Comparison of ENCODE assay signal across 1 mouse cellular context in genomic region chr4:45688233-45688632, GRCm38 (mm10).
A peak's percentile ranks its signal among the peaks of the same experiment; 100 is the strongest.
TF ChIP-seq lines count a peak whose summit lies in the region.

No protein-coding gene starts in this region.

TF ChIP-seq in CH12.LX, 34 proteins besides CTCF, POLR2A, EP300 and RAD21 (continued from another document):
- TF ChIP-seq SMC3 (IDR thresholded peaks at IDR 0.05; ENCODE audit: low read depth, low read length) (no peak), MAX (IDR thresholded peaks at IDR 0.05; ENCODE audit: low read length) (no peak), CHD2 (IDR thresholded peaks at IDR 0.05; ENCODE audit: low read length) (no peak), PAX5 (IDR thresholded peaks at IDR 0.05; ENCODE audit: low read length) (no peak), USF1 (IDR thresholded peaks at IDR 0.05; ENCODE audit: low read depth, low read length) (no peak), RCOR1 (conservative IDR thresholded peaks at IDR 0.05; ENCODE audit: low read depth, low read length) (no peak), JUND (conservative IDR thresholded peaks at IDR 0.05; ENCODE audit: low read depth, low read length) (0 out of 2 replicates have a peak, but pooled peaks have one; percentile 52), HCFC1 (IDR thresholded peaks at IDR 0.05; ENCODE audit: low read depth, low read length) (no peak), POLR2AphosphoS2 (IDR thresholded peaks at IDR 0.05; ENCODE audit: low read depth, low read length) (no peak), SIN3A (IDR thresholded peaks at IDR 0.05; ENCODE audit: low read length) (no peak), KAT2A (IDR thresholded peaks at IDR 0.05; ENCODE audit: insufficient replicate concordance, low read length) (no peak), IRF4 (IDR thresholded peaks at IDR 0.05; ENCODE audit: low read depth, low read length) (0 out of 2 replicates have a peak, but pooled peaks have one; percentile 32), MAFK (IDR thresholded peaks at IDR 0.05; ENCODE audit: insufficient replicate concordance, low read length) (no peak), ZKSCAN1 (IDR thresholded peaks at IDR 0.05; ENCODE audit: borderline replicate concordance, low read depth, low read length) (no peak), MYC (IDR thresholded peaks at IDR 0.05; ENCODE audit: low read depth, low read length) (no peak), CHD1 (IDR thresholded peaks at IDR 0.05; ENCODE audit: low read depth, low read length) (no peak), UBTF (IDR thresholded peaks at IDR 0.05; ENCODE audit: low read depth, low read length) (no peak), NRF1 (IDR thresholded peaks at IDR 0.05; ENCODE audit: low read depth, low read length) (no peak), MAZ (IDR thresholded peaks at IDR 0.05; ENCODE audit: low read depth, low read length) (no peak), ETS1 (conservative IDR thresholded peaks at IDR 0.05; ENCODE audit: low read depth, low read length) (peak; percentile 43; the same call in 1 of the 2 replicates)
